Mouse (Mus musculus) intestine, embryonic 14.5 days (tissue): ENCODE data around the gene Tead1. TPM values are rescaled to one million over a fixed set of nuclear protein-coding genes. Genes with fewer than 3 reads are reported as not detected.

Experiments used
- ATAC-seq: fragments of 200-750 bp; cut with Nextera tagmentation; replicated peaks from 2 replicates; pipeline ENCODE4 v1.8.0; 2017; ENCODE audit warnings: low read depth, moderate number of reproducible peaks, moderate TSS enrichment, moderate library complexity; ENCODE audit not compliant: low FRiP score, low TSS enrichment
- DNase-seq: peaks from one replicate; pipeline ENCODE4 v3.0.0-alpha.2; 2018; ENCODE audit warnings: low spot score
- H3K27ac ChIP-seq: fragments of 300-500 bp; sonication (generic); 2 replicates; pipeline ENCODE4 v1.5.1; 2014; ENCODE audit warnings: low read depth, mild to moderate bottlenecking, control low read depth
- H3K27me3 ChIP-seq: fragments of 300-500 bp; sonication (generic); replicated peaks from 2 replicates; pipeline ENCODE4 v1.6.1; 2014; ENCODE audit warnings: low read length, control low read depth; ENCODE audit not compliant: control insufficient read depth, insufficient read depth
- H3K36me3 ChIP-seq: fragments of 300-500 bp; sonication (generic); 2 replicates; pipeline ENCODE4 v1.6.1; 2014; ENCODE audit warnings: low read length, control low read depth; ENCODE audit not compliant: control insufficient read depth, insufficient read depth
- H3K4me1 ChIP-seq: fragments of 300-500 bp; sonication (generic); replicated peaks from 2 replicates; pipeline ENCODE4 v1.6.1; 2014; ENCODE audit warnings: low read length, control low read depth, mixed read lengths; ENCODE audit not compliant: control insufficient read depth, insufficient read depth
- H3K4me2 ChIP-seq: fragments of 300-500 bp; sonication (generic); 2 replicates; pipeline ENCODE4 v1.6.1; 2014; ENCODE audit warnings: low read length
- H3K4me3 ChIP-seq: fragments of 300-500 bp; sonication (generic); 2 replicates; pipeline ENCODE4 v1.5.1; 2014; ENCODE audit warnings: low read depth, low read length, control low read depth, mixed read lengths
- H3K9ac ChIP-seq: fragments of 300-500 bp; sonication (generic); 2 replicates; pipeline ENCODE4 v1.6.1; 2014; ENCODE audit warnings: mild to moderate bottlenecking, low read length
- H3K9me3 ChIP-seq: fragments of 300-500 bp; sonication (generic); 2 replicates; pipeline ENCODE4 v1.6.1; 2016; ENCODE audit warnings: low read length, control low read depth; ENCODE audit not compliant: control insufficient read depth
- WGBS: fragments of 180-500 bp; shearing (Covaris S2); extraction: QIAGEN DNeasy Blood & Tissue Kit; methylation state at CpG from one replicate; pipeline ENCODE4 v1.1.7; 2014; 5-methylcytosine and 5-hydroxymethylcytosine counted together
- polyA plus RNA-seq: library from polyadenylated mRNA; unstranded; fragments of >200 nt; fragmentation: Nextera tagmentation; extraction: Ambion mirVana; gene quantifications from 2 replicates; pipeline ENCODE4 v1.2.1, GENCODE M21; 2014

Gene Tead1
- polyA plus RNA-seq, 1 experiment from 2014 or later: 20.2 TPM

GRCm38 (mm10) chr7:112891883-112892282, 212.8 kb downstream of the Tead1 start:
- WGBS: 87% methylated on average over 6 of the region's 6 CpGs
- ATAC-seq: no peak
- Histone ChIP-seq H3K36me3 (peaks cover 50% of the 10 kb centered on the region), H3K9me3 (no peaks in the 10 kb centered on the region), H3K4me2 (no peak overlapping the region), H3K4me1 (no peaks in the 10 kb centered on the region), H3K27ac (no peak overlapping the region), H3K9ac (no peak overlapping the region), H3K27me3 (no peaks in the 10 kb centered on the region), H3K4me3 (no peak overlapping the region)
- no peak for DNase-seq

- Histone ChIP-seq H3K4me2 (no peak overlapping the region), H3K4me1 (no peaks in the 10 kb centered on the region), H3K4me3 (no peak overlapping the region), H3K9ac (no peak overlapping the region), H3K9me3 (no peaks in the 10 kb centered on the region), H3K27me3 (no peaks in the 10 kb centered on the region), H3K27ac (no peak overlapping the region), H3K36me3 (peaks cover 57% of the 10 kb centered on the region)
- WGBS: 85% methylated on average over 5 of the region's 5 CpGs
- DNase-seq (no peak), ATAC-seq (no peak)
Measured at GRCm38 (mm10) chr7:112892595-112892994, 213.5 kb downstream of the Tead1 start.

- H3K36me3 ChIP-seq: peaks cover 70% of the 10 kb centered on the region
Measured at GRCm38 (mm10) chr7:112896363-112896762, 217.2 kb downstream of the Tead1 start.

GRCm38 (mm10) chr7:112901710-112902109, 222.6 kb downstream of the Tead1 start:
- H3K4me1 ChIP-seq: no peaks in the 10 kb centered on the region
- no peak overlapping the region for H3K27ac ChIP-seq
- no peak for DNase-seq
- no peak overlapping the region for H3K4me2 ChIP-seq
- H3K36me3 ChIP-seq: peaks cover 56% of the 10 kb centered on the region
- ATAC-seq: no peak
- H3K9ac ChIP-seq: no peak overlapping the region
- H3K9me3 ChIP-seq: no peaks in the 10 kb centered on the region
- no peak overlapping the region for H3K4me3 ChIP-seq
- no peaks in the 10 kb centered on the region for H3K27me3 ChIP-seq
- 86% methylated on average over 7 of the region's 7 CpGs for WGBS

More at GRCm38 (mm10) chr7:112896363-112896762, 217.2 kb downstream of the Tead1 start:
- no peak overlapping the region for H3K9ac ChIP-seq
- no peak for ATAC-seq
- no peak overlapping the region for H3K27ac ChIP-seq
- WGBS: 89% methylated on average over 2 of the region's 2 CpGs
- H3K27me3 ChIP-seq: no peaks in the 10 kb centered on the region
- no peak for DNase-seq
- H3K4me2 ChIP-seq: no peak overlapping the region
- H3K4me1 ChIP-seq: no peaks in the 10 kb centered on the region
- no peaks in the 10 kb centered on the region for H3K9me3 ChIP-seq
- H3K4me3 ChIP-seq: no peak overlapping the region

GRCm38 (mm10) chr7:112906848-112907247, 227.7 kb downstream of the Tead1 start:
- Histone ChIP-seq H3K27me3 (no peaks in the 10 kb centered on the region), H3K4me2 (no peak overlapping the region), H3K9me3 (no peaks in the 10 kb centered on the region), H3K27ac (no peak overlapping the region), H3K4me3 (no peak overlapping the region), H3K36me3 (peaks cover 18% of the 10 kb centered on the region), H3K9ac (no peak overlapping the region), H3K4me1 (no peaks in the 10 kb centered on the region; the same call in 1 of the 2 replicates)
- DNase-seq: no peak
- 92% methylated on average over 5 of the region's 5 CpGs for WGBS
- no peak for ATAC-seq

GRCm38 (mm10) chr7:112907468-112907867, 228.3 kb downstream of the Tead1 start:
- H3K27ac ChIP-seq: no peak overlapping the region
- 73% methylated on average over 2 of the region's 2 CpGs for WGBS

GRCm38 (mm10) chr7:112909164-112909563, 230.0 kb downstream of the Tead1 start:
- Histone ChIP-seq H3K27me3 (no peaks in the 10 kb centered on the region), H3K36me3 (peaks cover 8% of the 10 kb centered on the region; the same call in 1 of the 2 replicates), H3K9ac (no peak overlapping the region), H3K4me1 (no peaks in the 10 kb centered on the region; the same call in 1 of the 2 replicates), H3K27ac (no peak overlapping the region), H3K9me3 (no peaks in the 10 kb centered on the region), H3K4me3 (no peak overlapping the region), H3K4me2 (no peak overlapping the region)
- 88% methylated on average over 10 of the region's 10 CpGs for WGBS
- ATAC-seq (no peak), DNase-seq (no peak)

More at GRCm38 (mm10) chr7:112907468-112907867, 228.3 kb downstream of the Tead1 start:
- no peak for DNase-seq
- Histone ChIP-seq H3K9me3 (no peaks in the 10 kb centered on the region), H3K9ac (no peak overlapping the region), H3K36me3 (peaks cover 14% of the 10 kb centered on the region), H3K4me3 (no peak overlapping the region), H3K4me2 (no peak overlapping the region), H3K4me1 (no peaks in the 10 kb centered on the region; the same call in 1 of the 2 replicates), H3K27me3 (no peaks in the 10 kb centered on the region)
- no peak for ATAC-seq

GRCm38 (mm10) chr7:112912969-112913368, 233.9 kb downstream of the Tead1 start:
- 88% methylated on average over 3 of the region's 3 CpGs for WGBS
- H3K4me3 ChIP-seq: no peak overlapping the region

GRCm38 (mm10) chr7:112915571-112915970, 236.5 kb downstream of the Tead1 start:
- no peaks in the 10 kb centered on the region for H3K9me3 ChIP-seq
- no peak overlapping the region for H3K4me2 ChIP-seq
- no peak overlapping the region for H3K4me3 ChIP-seq
- no peaks in the 10 kb centered on the region for H3K36me3 ChIP-seq
- H3K27me3 ChIP-seq: no peaks in the 10 kb centered on the region
- no peak overlapping the region for H3K9ac ChIP-seq
- no peak for DNase-seq
- ATAC-seq: no peak
- no peaks in the 10 kb centered on the region for H3K4me1 ChIP-seq
- WGBS: 94% methylated on average over 4 of the region's 4 CpGs
- H3K27ac ChIP-seq: no peak overlapping the region

More at GRCm38 (mm10) chr7:112912969-112913368, 233.9 kb downstream of the Tead1 start:
- Histone ChIP-seq H3K4me2 (no peak overlapping the region), H3K4me1 (no peaks in the 10 kb centered on the region), H3K36me3 (no peaks in the 10 kb centered on the region), H3K9me3 (no peaks in the 10 kb centered on the region), H3K9ac (no peak overlapping the region), H3K27ac (no peak overlapping the region), H3K27me3 (no peaks in the 10 kb centered on the region)
- no peak for DNase-seq
- ATAC-seq: no peak
